Mouse (Mus musculus) granulocyte monocyte progenitor cell, adult 5-6 weeks (primary cell): ENCODE results near the gene Acoxl. TPM values are rescaled to one million over a fixed set of nuclear protein-coding genes. Genes with fewer than 3 reads are reported as not detected.

Experiments used
- ATAC-seq: replicated peaks from 2 replicates; pipeline ENCODE4 v1.8.0; 2016; ENCODE audit warnings: mild to moderate bottlenecking, moderate TSS enrichment, inconsistent platforms; ENCODE audit not compliant: poor library complexity, severe bottlenecking
- total RNA-seq, 2 experiments: library from RNA; stranded (forward) in 1 of 2; stranded (reverse) in 1 of 2; fragments of 200-712, 200-1000 nt in 1 of 2; fragments of >200 nt in 1 of 2; fragmentation: Nextera tagmentation in 1 of 2; gene quantifications; 2 replicates each; pipeline ENCODE4 v1.2.3; 2014 to 2017

Acoxl gene
- total RNA-seq, 2 experiments from 2014 or later: not detected

GRCm38 (mm10) chr2:128134474-128134873, 295.8 kb downstream of the Acoxl start:
- no peak for ATAC-seq

GRCm38 (mm10) chr2:128134948-128135347, 296.3 kb downstream of the Acoxl start:
- no peak for ATAC-seq

GRCm38 (mm10) chr2:128136769-128137433, 298.2 kb downstream of the Acoxl start:
- ATAC-seq: peak; percentile 90

GRCm38 (mm10) chr2:128137480-128138276, 299.0 kb downstream of the Acoxl start:
- no peak for ATAC-seq

- no peak for ATAC-seq
Measured at GRCm38 (mm10) chr2:128138924-128139323, 300.2 kb downstream of the Acoxl start.

GRCm38 (mm10) chr2:128139781-128140180, 301.1 kb downstream of the Acoxl start:
- no peak for ATAC-seq

- ATAC-seq: no peak
Measured at GRCm38 (mm10) chr2:128140183-128140582, 301.5 kb downstream of the Acoxl start.

- ATAC-seq: no peak
Measured at GRCm38 (mm10) chr2:128143992-128144391, 305.3 kb downstream of the Acoxl start.

- no peak for ATAC-seq
Measured at GRCm38 (mm10) chr2:128145433-128145832, 306.8 kb downstream of the Acoxl start.

- no peak for ATAC-seq
Measured at GRCm38 (mm10) chr2:128149596-128149995, 310.9 kb downstream of the Acoxl start.

- no peak for ATAC-seq
Measured at GRCm38 (mm10) chr2:128152211-128152610, 313.5 kb downstream of the Acoxl start.

- ATAC-seq: peak; percentile 65
Measured at GRCm38 (mm10) chr2:128152845-128153550, 314.3 kb downstream of the Acoxl start.

- peak; percentile 80 for ATAC-seq
Measured at GRCm38 (mm10) chr2:128153551-128153910, 314.9 kb downstream of the Acoxl start.

GRCm38 (mm10) chr2:128155412-128156066, 316.9 kb downstream of the Acoxl start:
- no peak for ATAC-seq

- no peak for ATAC-seq
Measured at GRCm38 (mm10) chr2:128156067-128156462, 317.4 kb downstream of the Acoxl start.

GRCm38 (mm10) chr2:128156557-128157412, 318.1 kb downstream of the Acoxl start:
- ATAC-seq: no peak

- no peak for ATAC-seq
Measured at GRCm38 (mm10) chr2:128158734-128159410, 320.2 kb downstream of the Acoxl start.

- no peak for ATAC-seq
Measured at GRCm38 (mm10) chr2:128159619-128160125, 321.0 kb downstream of the Acoxl start.

GRCm38 (mm10) chr2:128163177-128163576, 324.5 kb downstream of the Acoxl start:
- no peak for ATAC-seq
